Mouse (Mus musculus): ENCODE results near the gene Gramd4. TPM values are rescaled to one million over a fixed set of nuclear protein-coding genes. Genes with fewer than 3 reads are reported as not detected.
"Not testable (repeated sequence)": the region's sequence is repeated elsewhere in the genome, so short reads cannot be mapped to it uniquely, and the experiment has no call there.

The Gramd4 gene
- total RNA-seq, 2 experiments from 2014 or later: 30.1 to 33.6 TPM

DNA sequence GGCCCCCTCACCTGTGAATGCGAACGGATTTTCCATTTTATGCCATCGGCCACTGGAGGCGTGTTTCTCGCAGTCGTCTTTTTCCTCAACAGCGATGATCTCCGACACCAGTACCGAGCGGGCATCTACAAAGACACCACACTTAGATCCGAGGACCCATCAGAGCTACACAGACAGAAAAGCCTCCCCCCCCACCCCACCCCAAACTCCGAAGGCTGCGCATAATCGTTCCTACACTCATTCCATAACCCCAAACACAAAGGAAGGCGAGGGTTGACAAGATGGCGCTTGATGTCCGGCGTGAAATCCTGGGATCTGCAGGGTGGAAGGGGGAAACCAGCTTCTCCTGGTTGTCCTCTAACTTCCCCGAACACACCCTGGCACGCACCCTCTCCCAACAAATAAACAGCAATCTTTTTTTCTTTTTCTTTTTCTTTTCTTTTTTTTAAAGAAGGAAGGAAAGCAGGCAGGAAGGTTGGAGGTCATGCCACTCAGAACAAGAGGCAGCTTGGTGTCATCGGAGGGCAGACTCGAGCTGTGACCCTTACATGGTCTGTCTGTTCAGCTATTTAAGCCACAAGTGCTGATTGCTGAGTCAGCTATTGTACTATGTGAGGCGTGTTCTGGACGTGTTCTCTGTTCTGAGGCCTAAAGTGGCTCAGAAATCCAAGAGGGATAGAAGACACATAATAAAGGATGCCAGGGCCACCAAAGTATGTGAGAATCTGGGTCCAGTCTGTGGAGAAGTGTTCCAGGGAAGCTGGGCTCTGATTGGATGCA, 108.5 kb downstream of the Gramd4 start:
- DNase-seq: no peak

DNA sequence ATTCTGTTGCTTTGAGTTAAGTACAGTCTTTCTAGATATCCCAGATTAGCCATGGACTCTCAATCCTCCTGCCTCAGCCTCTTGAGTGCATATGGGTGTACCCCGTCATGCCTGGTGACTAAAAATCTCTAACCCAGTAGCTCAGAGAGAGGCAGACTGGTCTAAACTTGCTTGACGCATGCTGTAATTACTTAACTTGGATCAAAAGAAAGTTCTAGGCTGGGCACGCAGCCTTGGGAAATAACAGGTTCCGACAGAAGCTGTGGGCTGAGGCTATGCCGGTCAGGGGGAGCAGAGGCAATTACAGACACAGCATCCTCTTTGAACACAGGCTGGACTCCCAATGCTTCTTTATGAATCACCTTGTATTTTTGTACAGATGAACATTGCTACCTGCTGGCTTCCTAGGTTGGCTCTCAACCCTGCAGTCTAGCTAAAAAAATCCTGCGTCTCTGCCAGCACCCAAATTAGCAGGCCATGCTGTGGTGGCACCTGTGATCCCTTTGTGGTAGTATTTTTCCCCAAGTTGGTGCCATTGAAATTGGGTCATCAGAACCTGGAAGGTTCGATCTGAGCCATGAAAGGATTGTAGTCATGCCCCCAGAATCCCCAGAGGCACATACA, 109.6 kb downstream of the Gramd4 start:
- no peak for DNase-seq

DNA sequence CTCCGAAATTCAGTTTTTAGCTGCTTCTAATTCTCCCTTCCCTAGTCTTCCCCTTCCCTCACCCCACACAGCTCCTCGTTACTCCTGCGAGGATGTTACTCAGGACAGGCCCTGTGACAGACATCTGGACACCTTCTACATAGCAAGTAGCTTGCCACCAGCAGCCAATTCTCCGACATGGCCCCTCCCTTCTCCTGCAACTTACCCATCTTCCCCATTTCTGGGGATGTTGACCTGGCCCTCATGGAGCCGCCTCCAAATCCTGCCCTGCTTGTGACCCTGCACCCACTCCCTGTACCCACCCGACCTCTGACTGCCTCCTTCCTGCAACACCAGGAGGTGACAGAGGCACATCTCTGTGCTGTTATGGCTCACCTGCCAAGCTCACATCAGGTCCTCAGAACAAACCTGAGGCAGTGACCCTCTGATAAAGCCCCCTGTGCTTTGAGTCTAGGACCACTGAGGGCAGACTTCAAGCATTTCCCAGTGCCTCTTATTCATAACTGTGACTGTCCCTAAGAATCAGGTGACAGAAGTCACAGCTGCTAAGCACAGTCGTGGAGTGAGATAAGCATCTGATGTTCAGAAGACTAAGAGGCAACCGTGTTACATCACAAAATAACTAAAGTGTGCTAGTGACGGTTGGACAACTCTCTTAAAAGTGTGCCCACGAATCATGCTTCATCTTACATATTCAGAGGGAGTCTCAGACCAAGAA, 110.5 kb downstream of the Gramd4 start:
- no peak for DNase-seq

DNA sequence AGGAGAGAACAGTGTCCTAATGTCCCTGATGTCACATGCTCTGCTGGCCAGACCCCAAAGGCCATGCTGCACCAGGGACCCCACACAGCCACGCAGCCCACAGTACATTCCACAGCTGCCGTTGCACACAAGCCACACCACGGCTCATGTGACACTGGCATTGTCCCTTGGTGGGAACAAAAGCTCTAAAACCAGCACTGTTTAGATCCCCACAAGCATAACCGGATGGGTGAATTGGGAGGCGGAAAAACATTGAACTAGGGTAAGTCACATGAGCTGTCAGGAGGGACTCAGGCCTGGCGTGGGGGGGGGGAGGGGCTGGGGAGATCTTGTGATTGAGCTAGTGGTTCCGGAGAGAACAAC, 111.0 kb downstream of the Gramd4 start:
- DNase-seq: peak; percentile 40

DNA sequence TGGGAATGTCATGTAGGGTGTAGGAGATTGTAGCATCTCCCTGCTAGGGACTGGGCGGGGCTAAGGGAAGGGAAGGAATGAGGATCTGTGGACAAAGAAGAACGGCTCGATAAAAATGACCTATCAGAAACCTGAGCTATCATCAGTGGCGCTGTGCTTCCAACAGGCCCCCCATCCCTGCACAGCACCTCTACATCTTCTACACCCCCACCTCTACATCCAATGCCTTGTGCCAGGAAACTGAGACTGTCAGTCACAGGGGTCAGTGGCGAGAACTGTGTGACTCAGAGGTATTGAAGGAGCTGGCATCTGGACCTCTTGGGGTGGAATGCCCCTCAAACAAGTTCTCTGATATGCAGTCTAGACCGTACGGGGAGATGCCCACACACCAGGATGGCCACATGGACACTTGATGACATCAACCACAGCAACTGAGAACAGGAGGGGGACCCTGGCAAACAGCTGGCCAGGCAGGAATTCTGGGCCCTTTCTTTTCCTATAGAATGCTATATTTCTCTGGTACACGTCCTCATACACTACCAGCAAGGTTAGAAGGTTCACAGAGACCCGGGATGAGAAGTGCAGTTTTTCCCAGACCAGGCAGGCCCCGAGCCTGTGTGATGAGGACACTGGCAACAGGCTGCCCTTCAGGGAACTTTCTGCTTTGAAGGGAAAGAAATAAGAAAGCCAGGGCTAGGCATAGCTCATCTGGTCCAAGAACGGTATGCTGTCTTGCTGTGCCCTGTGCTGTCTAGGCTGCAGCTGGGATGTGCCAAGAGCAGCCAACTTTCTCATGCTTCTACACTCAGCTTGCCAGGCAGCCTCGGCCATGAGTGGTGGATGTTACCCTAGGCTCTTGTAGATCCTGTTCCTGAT, 111.7 kb downstream of the Gramd4 start:
- DNase-seq: no peak

DNA sequence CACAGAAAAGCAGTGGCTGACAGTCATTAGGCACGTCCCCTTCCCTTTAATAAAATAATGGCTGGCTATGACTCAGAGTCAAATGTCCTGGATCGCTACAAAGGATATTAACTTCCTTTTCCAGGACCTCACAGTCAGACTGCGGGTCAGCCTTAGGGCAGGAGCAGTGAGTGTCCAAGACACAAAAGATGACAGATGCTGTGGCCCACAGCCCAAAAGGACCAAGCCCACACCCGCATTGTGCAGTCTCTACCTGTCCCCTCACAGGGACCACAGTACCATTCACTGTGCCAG, 112.3 kb downstream of the Gramd4 start:
- DNase-seq: no peak

DNA sequence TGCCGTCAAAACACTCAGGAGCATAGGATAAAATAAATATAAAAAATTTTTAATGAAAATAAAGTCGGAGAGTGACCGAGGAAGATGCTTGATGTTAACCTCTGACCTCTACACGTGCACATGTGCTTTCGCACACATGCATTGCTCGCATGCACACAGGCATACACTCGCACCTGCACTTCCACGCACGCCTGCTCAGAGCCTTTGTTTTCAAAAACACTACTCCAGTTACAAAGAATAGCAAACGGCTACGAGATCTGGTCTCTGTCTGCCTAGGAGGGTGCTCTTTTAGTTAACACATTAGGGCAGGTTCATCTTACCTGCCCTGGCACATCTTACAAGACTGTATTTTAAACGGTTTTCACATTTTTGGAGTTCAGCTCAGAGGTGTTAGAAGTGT, 113.8 kb downstream of the Gramd4 start:
- no peak for DNase-seq

DNA sequence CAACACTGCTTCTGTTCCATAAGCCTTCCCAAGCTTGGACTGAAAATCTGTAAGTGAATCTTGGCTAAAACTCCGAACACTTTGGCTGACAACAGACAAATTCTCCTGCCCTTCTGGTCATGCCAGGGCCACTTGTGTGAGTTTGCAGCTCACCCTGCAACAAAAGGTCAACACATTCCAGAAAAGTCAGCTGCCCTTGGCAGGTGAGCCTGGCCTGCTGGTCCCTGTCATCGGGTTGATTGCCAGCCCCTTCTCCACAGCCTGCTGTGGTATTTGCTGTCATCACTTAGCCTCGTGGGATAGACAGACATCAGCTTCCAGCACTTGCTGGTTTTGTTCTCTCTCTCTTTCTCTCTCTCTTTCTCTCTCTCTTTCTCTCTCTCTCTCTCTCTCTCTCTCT, 114.6 kb downstream of the Gramd4 start:
- peak; percentile 72 for DNase-seq

DNA sequence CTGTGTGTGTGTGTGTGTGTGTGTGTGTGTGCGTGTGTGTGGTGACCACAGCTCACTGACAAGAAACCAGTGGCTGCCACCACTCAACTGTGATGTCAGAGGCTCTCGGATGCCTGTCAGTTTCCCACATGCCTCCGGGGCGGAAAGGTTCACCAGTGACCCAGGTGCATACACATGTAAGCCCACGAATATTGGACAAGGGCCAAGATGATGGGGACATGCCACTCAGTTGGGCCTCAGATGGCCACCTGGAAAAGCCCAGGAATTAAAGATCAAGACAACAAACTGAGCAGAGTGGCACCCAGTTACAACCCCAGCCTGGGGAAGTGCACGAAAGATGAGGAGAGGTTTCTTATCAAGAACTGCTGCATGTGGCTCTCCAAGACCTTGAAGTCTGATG, 115.0 kb downstream of the Gramd4 start:
- DNase-seq: peak; percentile 53

DNA sequence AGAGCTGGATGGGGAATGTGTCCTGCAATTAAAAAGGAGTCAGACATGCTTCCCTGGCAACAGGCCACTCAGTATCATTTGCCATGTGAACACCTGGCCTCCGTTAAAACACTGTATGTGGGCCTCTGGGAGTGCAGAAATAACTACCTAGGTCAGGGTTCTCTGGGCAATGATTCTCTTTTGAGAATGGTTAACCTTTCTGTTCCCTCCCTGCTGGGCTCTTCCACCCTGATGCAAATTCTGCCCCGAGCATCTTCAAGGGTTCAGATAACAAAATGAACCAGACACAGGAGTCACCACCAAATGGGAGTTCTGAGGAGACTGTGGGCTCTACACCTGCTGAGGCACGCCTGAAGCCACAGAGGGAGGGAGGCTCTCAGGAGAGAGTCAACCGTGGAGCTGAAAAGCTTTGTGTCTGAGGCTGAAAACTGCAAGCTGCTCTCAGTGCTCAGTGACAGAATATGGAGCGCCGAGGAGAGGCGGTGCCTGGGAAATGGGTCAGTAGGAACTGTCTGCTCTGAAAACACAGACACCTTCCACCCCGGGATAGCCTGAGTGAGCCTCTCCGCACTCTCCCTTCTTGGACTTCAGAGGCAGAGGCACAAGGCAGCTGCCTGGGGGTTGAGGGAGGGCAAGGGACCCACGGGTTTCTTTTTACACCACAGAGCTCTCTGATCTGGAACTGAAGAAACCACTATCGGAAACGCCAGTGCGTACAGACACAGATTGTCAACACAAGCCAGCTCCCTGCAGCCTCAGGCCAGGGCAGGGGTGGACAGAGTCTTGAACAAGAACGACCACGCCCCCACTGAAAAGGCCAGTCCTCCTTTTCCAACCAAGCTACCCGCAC, 115.9 kb downstream of the Gramd4 start:
- peak; percentile 42 for DNase-seq

DNA sequence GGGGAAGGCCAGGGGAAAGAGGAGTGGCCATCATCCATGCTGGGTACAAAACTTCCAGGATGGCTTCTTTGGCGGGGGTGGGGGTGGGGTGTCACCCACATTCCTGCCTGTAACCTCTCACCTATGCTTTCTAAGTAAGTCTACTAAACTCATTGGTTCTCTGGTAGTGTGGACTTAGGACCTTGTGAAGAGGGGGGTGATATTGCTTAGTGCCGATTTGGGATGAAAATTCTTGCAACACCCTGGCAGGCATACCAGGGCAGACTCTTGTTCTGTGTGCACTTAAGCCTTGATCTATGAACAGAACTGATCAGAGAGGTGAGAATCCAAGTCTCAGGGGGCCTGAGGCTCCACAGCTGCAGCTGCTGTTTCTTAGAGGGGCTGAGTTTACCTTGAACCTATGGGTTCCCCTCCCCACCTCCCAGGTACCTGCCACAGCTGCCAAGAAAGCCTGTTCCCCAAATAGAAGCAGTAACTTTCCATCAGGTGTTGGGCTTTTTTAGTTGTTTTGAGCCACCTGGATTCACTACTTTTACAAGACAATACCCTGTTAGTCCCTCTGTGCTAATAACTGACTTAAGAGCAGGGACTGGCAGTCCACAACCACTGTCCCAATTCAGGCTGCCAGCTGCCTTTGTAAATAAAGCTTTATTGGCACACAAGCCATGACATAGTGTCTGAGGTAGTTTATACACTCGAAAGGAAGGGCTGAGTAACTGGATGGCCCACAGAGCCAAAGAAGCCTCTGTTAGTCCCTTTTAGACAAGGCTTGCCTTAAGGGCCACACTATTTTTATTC, 118.0 kb downstream of the Gramd4 start:
- no peak for DNase-seq

DNA sequence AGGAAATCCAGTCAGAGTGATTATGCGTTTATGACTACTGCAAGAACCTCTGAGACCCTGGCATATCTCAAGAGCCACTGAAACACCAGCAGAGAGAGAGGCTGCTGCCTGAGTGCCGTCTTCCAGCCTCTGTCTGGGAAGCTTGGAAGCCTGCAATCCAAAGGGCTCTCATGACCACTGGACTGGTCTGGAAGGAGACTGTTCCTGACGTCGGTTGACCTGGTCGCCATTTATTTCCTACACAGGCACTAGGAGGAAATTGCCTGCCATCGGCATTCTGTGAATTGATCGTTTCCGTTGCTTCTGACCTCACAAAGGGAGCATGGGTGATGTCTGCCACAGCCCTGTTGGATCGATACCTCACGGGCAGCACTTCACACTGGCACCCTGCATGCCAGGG, 118.7 kb downstream of the Gramd4 start:
- DNase-seq: no peak

DNA sequence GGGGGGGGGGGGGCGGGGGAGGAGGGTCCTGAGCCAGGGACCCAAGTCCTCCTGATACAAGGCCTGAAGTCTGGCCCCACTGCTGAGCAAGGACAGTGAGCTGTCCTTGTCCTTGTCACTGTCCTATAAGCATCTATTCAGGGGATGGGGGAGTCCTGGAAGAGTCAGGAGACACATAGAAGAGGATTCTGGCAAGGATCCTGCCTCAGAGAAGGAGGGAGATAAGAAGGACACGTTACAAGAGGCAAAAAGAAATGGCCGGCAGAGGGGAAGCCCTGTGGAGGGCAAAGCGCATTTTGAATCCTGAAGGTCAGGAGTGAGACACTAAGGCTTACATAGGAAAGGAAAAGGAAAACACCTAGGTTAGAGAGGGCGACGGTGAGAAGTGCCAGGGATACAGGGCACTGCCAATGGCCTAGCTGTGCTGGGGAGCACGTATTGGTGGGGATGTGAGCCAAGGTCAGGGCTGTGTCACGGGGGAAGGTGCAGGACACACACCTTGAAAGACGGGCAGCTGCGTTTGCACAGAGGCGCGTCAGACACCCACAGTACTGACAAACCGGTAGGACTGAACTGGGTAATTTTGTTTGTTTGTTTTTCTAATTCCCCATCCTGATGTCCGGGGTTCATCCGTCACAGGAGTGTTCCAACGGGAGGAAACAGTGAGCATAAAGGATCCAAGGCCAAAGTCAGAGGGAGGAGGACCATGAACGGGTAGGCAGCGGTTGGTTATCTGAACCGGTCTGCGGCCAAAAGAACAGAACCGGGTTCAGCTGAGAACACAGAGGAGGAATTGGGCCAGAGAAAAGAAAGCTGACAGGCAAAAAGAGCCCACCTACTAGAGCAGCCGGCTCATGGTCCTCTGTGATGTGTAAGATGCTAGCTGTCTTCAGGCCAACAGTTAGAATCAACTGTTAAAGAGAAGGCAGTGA, 119.5 kb downstream of the Gramd4 start:
- no peak for DNase-seq

DNA sequence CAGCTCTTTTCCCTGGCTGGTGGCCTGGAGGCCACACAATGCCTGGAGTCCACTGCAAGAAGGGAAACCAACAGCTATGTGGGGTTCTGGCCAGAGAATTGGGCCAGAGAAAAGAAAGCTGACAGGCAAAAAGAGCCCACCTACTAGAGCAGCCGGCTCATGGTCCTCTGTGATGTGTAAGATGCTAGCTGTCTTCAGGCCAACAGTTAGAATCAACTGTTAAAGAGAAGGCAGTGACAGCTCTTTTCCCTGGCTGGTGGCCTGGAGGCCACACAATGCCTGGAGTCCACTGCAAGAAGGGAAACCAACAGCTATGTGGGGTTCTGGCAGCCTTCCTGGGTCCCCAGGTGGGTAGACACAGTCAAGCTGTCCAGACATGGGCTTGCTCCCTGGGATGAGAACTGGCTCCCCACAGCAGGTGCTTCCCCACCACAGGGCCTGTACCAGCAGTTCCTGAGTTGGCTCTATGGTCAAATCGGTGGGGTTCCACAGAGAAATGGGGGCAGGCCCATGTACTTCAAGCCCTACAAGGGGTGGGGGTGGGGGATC, 120.3 kb downstream of the Gramd4 start:
- peak; percentile 53 for DNase-seq

DNA sequence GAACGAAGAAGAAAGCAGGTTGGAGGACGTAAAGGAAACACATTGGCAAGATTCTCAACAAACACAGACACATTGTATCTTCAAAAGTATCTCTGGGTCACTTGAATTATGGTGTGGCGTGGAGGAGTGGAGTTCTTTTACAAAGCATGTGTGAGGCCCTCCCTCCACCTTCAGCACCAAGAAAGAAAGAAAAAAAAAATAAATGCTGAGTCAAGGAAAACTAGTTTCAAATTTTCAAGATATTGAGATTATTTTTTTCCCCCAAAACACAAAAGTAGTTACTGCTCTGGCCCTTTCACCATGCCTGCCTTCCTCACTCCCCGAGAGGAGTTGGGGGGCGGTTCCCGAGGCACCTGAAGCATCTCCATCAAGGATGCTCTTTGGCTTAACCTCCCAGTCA, 121.1 kb downstream of the Gramd4 start:
- DNase-seq: no peak

DNA sequence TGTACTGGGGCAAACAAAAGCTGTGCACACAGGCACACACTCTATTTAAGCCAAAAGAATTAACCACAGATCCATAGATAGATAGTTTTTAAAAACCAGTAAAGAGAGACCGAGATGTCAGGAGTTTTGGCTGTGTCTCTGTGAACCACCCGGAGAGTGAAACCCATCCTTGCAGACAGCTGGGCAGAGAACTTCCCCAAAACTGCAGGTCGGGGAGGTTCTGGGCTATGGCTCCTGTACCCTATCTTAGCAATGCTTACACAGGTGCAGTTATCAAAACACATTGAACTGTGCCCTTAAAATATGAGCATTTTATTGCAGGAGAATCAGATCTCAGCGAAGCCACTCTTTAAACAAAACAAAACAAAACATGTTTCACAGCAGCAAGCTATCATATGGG, 122.9 kb downstream of the Gramd4 start:
- no peak for DNase-seq

DNA sequence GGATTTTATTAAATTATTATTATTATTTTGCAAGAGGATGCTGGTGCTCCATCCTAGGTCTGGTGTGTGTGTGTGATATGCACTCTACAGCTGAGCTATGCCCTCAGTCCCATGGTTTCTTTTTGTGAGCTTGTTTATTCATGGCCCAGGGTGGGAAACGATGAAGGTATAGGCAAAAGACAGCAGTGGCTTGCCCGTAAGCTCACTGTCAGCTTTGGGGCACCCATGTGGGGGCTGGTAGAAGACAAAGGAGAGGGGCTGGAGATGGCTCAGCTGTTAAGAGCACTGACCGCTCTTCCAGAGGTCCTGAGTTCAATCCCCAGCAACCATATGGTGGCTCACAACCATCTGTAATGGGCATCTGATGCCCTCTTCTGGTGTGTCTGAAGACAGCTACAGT, 123.8 kb downstream of the Gramd4 start:
- not testable (repeated sequence) for DNase-seq

DNA sequence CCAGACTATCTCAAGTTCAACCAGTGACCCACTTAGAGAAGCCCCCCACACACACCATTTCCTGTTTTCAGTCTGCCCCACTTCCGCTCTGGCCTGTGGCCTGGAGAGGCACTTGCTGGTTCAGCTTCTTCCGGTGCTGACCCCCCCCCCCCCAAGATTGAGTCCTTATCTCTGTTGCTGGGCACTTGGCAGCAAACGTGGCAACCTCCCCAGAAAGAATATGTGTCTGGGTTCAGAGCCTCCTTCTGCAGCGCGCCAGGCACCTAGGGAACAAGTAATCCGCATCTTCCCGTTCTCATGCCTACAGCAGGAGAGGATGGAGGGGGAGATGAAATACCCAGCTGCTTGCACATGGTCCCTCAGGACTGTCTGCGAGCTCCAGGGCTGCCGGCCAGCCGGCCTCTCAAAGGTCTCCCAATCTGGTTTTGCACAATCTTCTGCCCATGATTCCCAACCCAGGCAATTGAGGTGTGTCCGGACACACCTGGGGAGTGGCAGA, 124.5 kb downstream of the Gramd4 start:
- DNase-seq: peak; percentile 63

DNA sequence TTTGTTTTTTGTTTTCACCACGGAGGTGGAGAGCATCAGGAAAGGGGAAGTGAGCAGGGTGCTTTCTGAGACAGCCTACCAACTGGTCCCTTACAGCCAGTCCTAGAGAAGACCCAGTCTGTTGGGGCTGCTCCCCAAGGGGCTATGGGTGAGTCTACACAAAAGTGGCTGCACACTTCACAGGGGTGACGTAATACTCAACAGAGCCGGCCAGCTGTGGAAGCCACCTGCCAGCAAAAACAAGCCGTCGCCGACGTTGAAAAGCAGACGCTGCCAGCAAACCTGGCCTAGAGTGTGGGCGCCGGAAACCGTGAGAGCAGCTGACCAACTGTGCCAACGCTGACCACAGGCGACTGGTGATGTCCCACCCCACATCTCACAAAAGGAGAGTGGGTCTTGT, 125.2 kb downstream of the Gramd4 start:
- peak; percentile 77 for DNase-seq
